Mouse (Mus musculus): ENCODE measurements around the gene Creb3l2.

Creb3l2 gene

DNA sequence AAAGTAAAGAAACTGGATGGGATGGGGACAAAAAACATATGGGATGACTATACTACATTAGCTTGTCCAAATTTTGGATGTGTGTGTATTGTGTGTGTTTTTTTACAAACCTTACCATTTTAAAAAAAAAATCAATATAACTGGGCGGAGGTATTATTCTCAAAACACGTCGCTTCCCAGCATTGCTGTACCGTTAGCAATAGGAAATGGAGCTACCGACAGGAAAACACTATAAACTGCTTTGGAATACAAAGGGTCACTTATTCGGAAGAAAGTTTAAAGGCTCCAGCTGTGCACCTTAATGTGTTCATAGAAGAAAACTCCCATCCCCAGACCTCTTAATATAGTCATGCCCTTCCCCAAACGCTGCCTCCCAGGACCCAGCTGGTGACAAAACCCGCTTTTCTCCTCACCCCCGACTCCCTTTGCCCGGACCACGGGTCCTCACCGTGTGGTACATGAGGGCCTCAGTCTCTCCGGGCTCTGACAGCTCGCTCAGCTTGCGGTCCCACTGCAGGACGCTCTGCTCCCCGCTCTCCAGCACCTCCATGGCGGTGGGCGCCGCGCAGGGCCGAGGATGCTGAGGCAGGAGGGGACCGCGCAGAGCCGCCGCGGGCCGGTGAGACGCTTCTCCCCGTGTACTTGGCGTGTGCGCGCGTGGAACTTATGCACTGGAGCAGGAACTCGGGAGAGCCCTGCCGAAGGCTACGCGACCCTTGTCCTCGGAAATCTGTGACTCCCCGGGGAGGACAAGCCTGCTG, 515 bp downstream of the Creb3l2 start:
- DNase-seq (ENCODE audit: low read depth): no peak

DNA sequence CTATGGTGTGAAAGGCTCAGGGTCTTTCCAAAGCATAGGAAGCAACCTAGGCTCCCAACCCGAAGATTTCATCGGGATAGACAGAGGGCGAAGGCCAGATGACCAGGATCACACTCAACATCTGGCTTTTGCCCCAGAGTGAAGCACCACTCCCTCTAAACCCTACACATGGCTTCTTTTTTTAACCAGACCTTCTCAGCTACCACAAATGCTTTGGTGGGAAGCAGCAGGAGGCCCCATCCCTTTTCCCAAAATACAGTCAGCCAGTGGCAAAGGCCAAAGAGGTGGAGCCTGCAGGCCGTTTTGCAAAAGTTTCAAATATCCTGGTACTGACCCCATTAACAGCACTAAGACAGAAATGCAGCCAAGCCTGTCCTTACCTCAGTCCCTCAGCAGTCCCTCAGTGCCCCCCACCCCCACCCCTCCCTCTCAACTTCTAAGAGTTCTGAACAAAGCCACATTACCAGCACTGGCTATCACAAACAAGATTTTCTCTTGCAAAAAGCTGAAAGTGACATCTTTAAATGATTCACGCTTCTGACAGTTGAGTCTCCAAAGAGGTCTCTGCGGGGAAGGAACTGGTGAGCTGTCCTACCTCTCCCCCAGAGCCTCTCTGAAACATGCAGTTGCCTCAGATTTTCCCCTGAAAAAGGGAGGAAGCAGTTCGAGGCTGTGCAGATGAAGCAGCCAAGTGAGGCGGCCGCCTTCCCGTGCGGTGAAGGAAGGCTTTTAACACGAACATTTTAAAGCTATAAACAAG, 1.3 kb downstream of the Creb3l2 start:
- DNase-seq (ENCODE audit: low read depth): no peak

- DNase-seq (ENCODE audit: low read depth): no peak
Observed at GRCm38 (mm10) chr6:37439676-37440490, 2.1 kb downstream of the Creb3l2 start.

DNA sequence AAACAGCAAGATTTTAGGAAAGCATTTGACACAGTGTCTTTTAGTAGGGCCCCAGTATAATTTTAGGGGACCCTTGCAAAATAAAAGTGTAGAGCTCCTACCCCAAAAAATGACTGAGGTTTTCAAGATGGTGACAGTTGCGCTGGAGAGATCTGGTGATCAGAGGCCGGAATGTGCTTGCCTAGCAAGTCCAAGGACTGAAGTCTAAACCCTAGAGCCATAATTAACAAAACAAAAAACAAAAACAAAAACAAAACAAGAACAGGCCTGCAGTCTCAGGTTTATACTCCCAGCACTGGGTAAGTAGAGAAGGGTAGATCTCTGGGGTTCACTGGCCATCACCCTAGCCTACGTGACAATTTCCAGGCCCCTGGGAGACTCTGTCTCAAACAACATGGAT, 3.4 kb downstream of the Creb3l2 start:
- DNase-seq (ENCODE audit: low read depth): no peak

GRCm38 (mm10) chr6:37437086-37437485, 4.9 kb downstream of the Creb3l2 start:
- no peak for DNase-seq (ENCODE audit: low read depth)

DNA sequence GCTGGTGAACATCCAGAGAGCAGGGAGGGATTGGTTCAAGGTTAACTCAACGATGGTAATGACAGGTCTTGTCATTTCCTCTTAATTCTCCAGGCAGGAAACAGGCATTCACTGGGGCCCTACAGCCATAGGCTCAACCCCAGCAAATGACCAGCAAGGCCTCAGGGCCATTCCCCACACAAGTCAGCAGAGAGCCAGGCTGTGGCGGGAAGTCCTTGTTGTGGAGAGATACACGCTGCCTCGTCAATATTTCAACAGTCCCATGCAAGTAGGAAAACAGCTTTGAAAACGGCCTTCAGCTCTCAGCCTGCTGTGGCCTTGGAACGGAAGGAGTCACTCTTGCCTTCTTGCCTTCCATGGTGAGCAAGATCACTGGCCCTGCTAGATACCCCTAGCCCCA, 6.6 kb downstream of the Creb3l2 start:
- DNase-seq (ENCODE audit: low read depth): no peak

DNA sequence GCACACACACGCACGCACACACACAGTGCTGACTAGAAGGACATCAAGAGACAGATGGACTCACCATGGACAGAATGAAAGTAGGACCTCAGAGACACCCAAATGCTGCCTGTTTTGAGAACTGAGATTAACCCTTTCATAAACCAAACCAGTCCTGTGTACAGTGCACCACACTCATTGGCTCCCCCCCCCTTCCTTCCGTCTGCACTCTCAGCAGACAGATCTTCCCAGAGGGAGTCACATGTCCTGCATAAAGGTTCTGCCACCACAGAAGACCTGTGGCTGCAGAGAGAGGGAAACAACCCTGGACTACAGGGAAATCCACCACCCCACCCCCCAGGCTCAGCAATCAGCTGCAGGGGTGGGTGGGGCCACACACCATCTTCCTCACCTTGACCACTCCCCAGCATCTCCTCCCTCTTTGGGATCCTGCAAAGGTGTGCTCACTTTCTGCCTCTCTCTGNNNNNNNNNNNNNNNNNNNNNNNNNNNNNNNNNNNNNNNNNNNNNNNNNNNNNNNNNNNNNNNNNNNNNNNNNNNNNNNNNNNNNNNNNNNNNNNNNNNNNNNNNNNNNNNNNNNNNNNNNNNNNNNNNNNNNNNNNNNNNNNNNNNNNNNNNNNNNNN, 12.0 kb downstream of the Creb3l2 start:
- no peak for DNase-seq (ENCODE audit: low read depth)

DNA sequence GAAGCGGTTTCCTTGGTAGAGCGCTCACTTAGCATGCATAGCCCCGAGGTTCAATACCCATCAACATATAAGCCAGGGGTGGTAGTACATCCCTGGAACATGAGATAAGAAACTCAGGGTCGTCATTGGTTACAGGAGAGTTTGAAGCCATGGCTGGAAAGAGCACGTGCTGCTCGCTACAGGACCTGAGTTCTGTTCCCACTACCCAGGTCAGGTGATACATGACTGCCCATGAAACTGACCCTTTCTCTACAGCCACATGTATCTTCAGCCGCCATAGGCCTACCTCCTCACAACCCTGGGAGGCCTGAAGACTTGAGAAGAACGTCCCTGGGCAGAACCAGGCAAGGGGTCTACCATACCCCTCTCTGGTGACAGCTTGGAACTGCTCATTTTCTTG, 13.0 kb downstream of the Creb3l2 start:
- no peak for DNase-seq (ENCODE audit: low read depth)

DNA sequence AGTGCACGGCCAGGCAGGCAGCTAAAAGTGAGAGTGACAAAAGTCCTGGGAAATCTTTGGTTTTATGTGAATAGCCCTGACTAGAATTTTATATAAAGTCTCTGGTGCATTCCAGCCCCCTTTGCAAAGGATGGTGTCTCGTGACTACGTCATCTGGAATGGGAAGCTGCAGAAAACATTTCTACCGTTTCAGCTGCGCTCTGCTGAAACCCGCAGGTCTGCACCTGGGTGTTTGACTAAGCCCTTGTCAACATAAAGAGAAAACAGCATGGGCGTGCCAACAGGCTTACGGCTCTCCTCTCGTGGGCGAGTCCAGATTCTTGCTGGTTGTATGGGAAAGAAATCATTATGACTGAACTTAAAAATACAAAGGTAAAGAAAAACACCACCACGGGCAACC, 13.9 kb downstream of the Creb3l2 start:
- DNase-seq (ENCODE audit: low read depth): no peak

GRCm38 (mm10) chr6:37426615-37427014, 15.3 kb downstream of the Creb3l2 start:
- DNase-seq (ENCODE audit: low read depth): no peak

DNA sequence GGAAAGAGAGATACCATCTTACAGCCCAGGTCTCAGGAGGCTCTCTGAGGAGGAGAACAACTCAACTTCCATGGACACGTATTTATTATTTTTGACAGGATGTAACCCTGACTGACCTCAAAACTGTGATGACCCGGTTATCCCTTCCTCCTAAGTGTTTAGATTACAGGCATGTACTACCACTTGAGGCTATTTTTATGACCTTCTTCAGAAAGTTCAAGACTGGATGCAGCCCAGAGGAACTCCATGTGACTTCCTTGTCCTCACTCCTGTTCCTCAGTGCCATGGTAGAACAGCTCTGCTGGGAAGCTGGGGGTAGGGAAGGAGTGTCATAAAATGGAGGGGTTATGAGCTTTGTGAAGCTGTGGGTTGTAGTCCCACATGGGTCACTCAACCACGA, 16.1 kb downstream of the Creb3l2 start:
- no peak for DNase-seq (ENCODE audit: low read depth)

- no peak for DNase-seq (ENCODE audit: low read depth)
Observed at GRCm38 (mm10) chr6:37425075-37425474, 16.9 kb downstream of the Creb3l2 start.

GRCm38 (mm10) chr6:37424374-37424773, 17.6 kb downstream of the Creb3l2 start:
- DNase-seq (ENCODE audit: low read depth): no peak

DNA sequence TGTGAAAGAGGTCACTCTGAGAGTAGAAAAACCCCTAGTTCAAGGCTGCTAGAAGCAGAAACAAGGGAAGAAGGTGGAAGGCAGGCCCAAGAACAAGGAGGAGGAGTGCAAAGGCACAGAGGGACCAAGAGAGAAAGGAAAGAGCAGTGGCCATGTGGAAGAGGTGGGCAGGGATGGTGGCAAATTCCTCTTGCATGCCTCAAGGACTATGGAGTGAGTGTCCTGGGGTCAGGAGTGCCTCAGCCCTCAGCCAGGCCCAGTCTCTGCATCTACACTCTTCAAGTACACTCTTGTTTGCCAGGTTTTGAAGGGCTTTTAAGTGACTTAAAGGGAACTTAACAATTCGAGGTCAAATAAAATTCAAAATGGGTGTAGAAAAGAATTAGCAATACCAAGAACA, 18.6 kb downstream of the Creb3l2 start:
- no peak for DNase-seq (ENCODE audit: low read depth)

- no peak for DNase-seq (ENCODE audit: low read depth)
Observed at GRCm38 (mm10) chr6:37421124-37421523, 20.8 kb downstream of the Creb3l2 start.

DNA sequence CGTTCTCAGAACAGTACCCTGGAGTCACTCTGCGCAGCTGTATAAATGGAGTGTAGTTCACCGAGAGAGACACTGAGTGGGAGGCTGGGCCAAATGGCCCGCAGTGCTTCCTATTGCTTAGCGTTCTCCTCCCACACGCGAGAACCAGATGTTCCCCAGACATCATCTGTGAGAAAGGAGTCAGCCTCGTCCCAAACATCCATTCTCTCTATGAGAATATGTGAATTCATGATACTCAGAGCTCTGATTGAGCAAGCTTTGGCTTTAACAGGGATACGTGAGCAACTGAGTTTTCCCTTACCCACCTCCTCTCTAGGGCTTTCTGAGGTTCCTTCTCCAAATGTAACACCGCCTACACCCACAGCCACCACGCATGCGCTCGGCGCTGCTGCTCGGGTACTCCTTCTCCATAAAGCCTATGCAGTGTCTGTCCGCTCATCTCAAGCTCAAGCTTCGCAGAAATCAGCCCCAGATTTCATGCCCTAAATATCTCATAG, 22.5 kb downstream of the Creb3l2 start:
- DNase-seq (ENCODE audit: low read depth): no peak

- DNase-seq (ENCODE audit: low read depth): no peak
Observed at GRCm38 (mm10) chr6:37418931-37419330, 23.0 kb downstream of the Creb3l2 start.

DNA sequence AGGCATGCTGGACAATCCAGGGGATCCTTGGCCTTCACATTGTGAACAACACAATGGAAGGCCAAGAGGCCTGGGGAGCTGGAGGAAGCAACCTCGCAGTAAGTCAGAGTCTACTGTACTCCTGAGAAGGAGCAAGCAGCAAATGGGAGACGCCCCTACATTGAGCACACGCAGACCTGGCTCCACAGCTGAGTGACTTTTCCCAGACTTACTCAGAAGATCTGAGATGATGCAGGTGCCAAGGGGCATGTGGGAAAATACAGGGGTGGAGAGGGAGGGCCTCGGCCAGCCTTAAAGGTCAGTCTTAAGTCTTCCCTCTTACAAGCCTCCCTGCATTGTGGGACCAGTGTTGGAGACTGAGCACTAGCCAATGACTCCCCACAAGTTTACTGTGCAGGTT, 25.2 kb downstream of the Creb3l2 start:
- DNase-seq (ENCODE audit: low read depth): no peak

GRCm38 (mm10) chr6:37415505-37415904, 26.4 kb downstream of the Creb3l2 start:
- DNase-seq (ENCODE audit: low read depth): no peak

GRCm38 (mm10) chr6:37415034-37415433, 26.9 kb downstream of the Creb3l2 start:
- no peak for DNase-seq (ENCODE audit: low read depth)

GRCm38 (mm10) chr6:37414576-37414975, 27.4 kb downstream of the Creb3l2 start:
- DNase-seq (ENCODE audit: low read depth): no peak

DNA sequence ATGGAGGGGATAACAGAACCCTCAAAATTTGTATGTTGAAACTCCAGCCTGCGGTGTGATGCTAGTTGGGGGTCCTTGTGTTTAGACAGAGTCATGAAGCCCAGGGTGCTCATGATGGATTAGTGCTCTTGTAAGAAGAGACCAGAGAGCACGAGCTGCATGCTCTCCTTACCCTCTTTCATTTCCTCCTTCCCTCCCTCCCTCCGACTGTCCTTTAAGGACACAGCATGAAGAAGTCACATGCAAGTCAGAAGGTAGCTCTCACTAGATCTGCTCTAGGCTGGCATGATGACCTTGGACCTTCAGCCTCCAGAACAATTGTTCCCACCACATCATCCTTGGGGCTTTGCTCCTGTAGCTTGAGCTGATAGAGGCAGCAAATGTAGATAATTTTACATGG, 30.2 kb downstream of the Creb3l2 start:
- DNase-seq (ENCODE audit: low read depth): no peak

All from c-Kit-positive CD71-negative TER-119-negative erythroid progenitor cells, embryonic 14.5 days (primary cell).